Mouse (Mus musculus) CD4-positive naive resting alpha-beta T cell, adult 76 days (primary cell): ENCODE measurements around the gene Pcmt1. TPM values are rescaled to one million over a fixed set of nuclear protein-coding genes. Genes with fewer than 3 reads are reported as not detected.

ENCODE experiments used
- total RNA-seq: library from RNA; stranded (reverse); gene quantifications from one replicate; pipeline ENCODE4 v1.2.4, GENCODE M21; 2023

Pcmt1 gene
- 59.0 TPM for total RNA-seq

GRCm38 (mm10) chr10:7680731-7681301, at the start of gene Pcmt1, which contains the start of gene Lats1:
Gene Pcmt1, minus strand, starts transcription at chr10:7681136.
Gene Lats1, plus strand, starts transcription at chr10:7681214.

GRCm38 (mm10) chr10:7725751-7726500, 45.0 kb upstream of the Pcmt1 start, which contains the start of gene Katna1:
Gene Katna1, plus strand, starts transcription at chr10:7726000.

GRCm38 (mm10) chr10:7667342-7667802, 13.6 kb downstream of the Pcmt1 start, which contains the start of gene Nup43:
Gene Nup43, plus strand, starts transcription at chr10:7667503.

GRCm38 (mm10) chr10:7589592-7590233, 91.2 kb downstream of the Pcmt1 start, which contains the start of gene Lrp11:
Gene Lrp11, plus strand, starts transcription at chr10:7589800.

Other genes starting within 250 kb of the Pcmt1 start
- 7.5 TPM for gene Ulbp1, start 207.5 kb downstream of the Pcmt1 start, total RNA-seq
- 3.0 TPM for gene Lrp11, start 91.3 kb downstream of the Pcmt1 start, total RNA-seq
- 10.1 TPM for gene Nup43, start 13.6 kb downstream of the Pcmt1 start, total RNA-seq
- 42.2 TPM for gene Lats1, start 78 bp upstream of the Pcmt1 start, total RNA-seq
- 59.0 TPM for gene Katna1, start 44.9 kb upstream of the Pcmt1 start, total RNA-seq
- 55.3 TPM for gene Ginm1, start 111.7 kb upstream of the Pcmt1 start, total RNA-seq
- 88.3 TPM for gene Ppil4, start 111.8 kb upstream of the Pcmt1 start, total RNA-seq
- 22.7 TPM for gene Zc3h12d, start 151.3 kb upstream of the Pcmt1 start, total RNA-seq